Mouse (Mus musculus) erythroblast, embryonic 14.5 days (primary cell): ENCODE measurements around the gene Kctd12b.

Experiments used
- GATA1 ChIP-seq: IDR thresholded peaks from 2 replicates; pipeline ENCODE4 v1.6.1; 2012; ENCODE audit warnings: low read length, inconsistent platforms, mixed read lengths
- TAL1 ChIP-seq: IDR thresholded peaks from 3 replicates; pipeline ENCODE4 v1.6.1; 2012; ENCODE audit warnings: low read length, inconsistent platforms, mixed read lengths

GRCm38 (mm10) chrX:153656949-153657348, 39.2 kb downstream of the Kctd12b start:
- TF ChIP-seq GATA1 = no peak
- TF ChIP-seq TAL1 = no peak
